Comparison of ENCODE assay signal across 8 mouse cellular contexts in the genomic region with DNA sequence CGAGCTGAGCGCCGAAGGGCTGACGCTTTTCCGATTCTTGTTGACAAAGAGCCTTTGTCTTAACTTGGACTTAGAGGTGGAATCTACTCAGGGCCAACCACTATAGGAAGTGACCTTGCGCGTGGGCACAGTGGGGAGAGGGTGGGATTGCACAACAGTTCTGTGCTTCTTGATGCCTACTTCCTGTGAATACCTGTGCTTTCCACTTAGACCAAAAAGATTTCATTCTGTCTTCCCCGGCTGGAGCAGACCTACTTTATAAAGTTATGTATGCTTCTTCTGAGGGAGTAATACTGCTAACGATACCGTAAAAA. TPM values are rescaled to one million over a fixed set of nuclear protein-coding genes. Genes with fewer than 3 reads are reported as not detected.
DNase-seq lines count a peak whose midpoint lies in the region; ATAC-seq and TF ChIP-seq lines count a peak whose summit lies in the region.

Traip (plus strand) TSS at position 215 of the 314 bp plus-strand sequence.

- TF ChIP-seq EP300 in liver, embryonic 14.5 days (IDR thresholded peaks at IDR 0.05; ENCODE audit: low read depth) = no peak

- no peak for ATAC-seq in heart, embryonic 16.5 days (replicated peaks; ENCODE audit: extremely low read depth, insufficient read depth, low FRiP score)
- ATAC-seq in forebrain, embryonic 16.5 days = no peak
- ATAC-seq in liver, embryonic 14.5 days (ENCODE audit: insufficient read depth) = no peak

- peak within 1 kb of the TSS; percentile 70 for H3K27ac ChIP-seq in heart, embryonic 16.5 days (ENCODE audit: low read length)
- H3K27ac ChIP-seq in ES-E14 (ENCODE audit: insufficient read depth, low read depth, low read length, poor library complexity, severe bottlenecking) = peak within 1 kb of the TSS; percentile 28; the same call in 1 of the 2 replicates
- peak within 1 kb of the TSS; percentile 85 for H3K27ac ChIP-seq in forebrain, embryonic 16.5 days (ENCODE audit: low read length)
- H3K27ac ChIP-seq in liver, embryonic 14.5 days = peak within 1 kb of the TSS; percentile 56

- H3K4me2 ChIP-seq in heart, embryonic 16.5 days (ENCODE audit: low read depth, low read length) = peak within 1 kb of the TSS; percentile 78
- H3K4me2 ChIP-seq in forebrain, embryonic 16.5 days (ENCODE audit: low read length) = peak within 1 kb of the TSS; percentile 66
- H3K4me2 ChIP-seq in liver, embryonic 14.5 days (ENCODE audit: low read depth) = peak within 1 kb of the TSS; percentile 80

- no peaks in the 10 kb centered on the region for H3K9me3 ChIP-seq in heart, embryonic 16.5 days (replicated peaks; ENCODE audit: control insufficient read depth, low read length)
- no peaks in the 10 kb centered on the region for H3K9me3 ChIP-seq in ES-E14 (ENCODE audit: control insufficient read depth, insufficient read depth, low read depth, low read length)
- no peaks in the 10 kb centered on the region for H3K9me3 ChIP-seq in forebrain, embryonic 16.5 days (ENCODE audit: control insufficient read depth, low read length)
- no peaks in the 10 kb centered on the region for H3K9me3 ChIP-seq in liver, embryonic 14.5 days (ENCODE audit: control insufficient read depth, low read length)

- 89% methylated on average over 10 of the region's 10 CpGs for WGBS in heart, embryonic 16.5 days
- WGBS in forebrain, embryonic 16.5 days = 92% methylated on average over 10 of the region's 10 CpGs
- WGBS in liver, embryonic 14.5 days (ENCODE audit: insufficient replicate concordance) = 77% methylated on average over 10 of the region's 10 CpGs

- H3K4me3 ChIP-seq in heart, embryonic 16.5 days (ENCODE audit: low read length) = peak within 1 kb of the TSS; percentile 83
- peak within 1 kb of the TSS; percentile 80 to 97 for H3K4me3 ChIP-seq in ES-E14 (ENCODE audit: insufficient read depth in 1 of 2, low read depth in 1 of 2, low read length in 2 of 2, poor library complexity in 1 of 2, severe bottlenecking in 1 of 2)
- H3K4me3 ChIP-seq in forebrain, embryonic 16.5 days (replicated peaks; ENCODE audit: low read length) = peak within 1 kb of the TSS; percentile 70
- peak within 1 kb of the TSS; percentile 90 to 93 for H3K4me3 ChIP-seq in liver, embryonic 14.5 days (ENCODE audit: insufficient read depth in 1 of 2, low read depth in 2 of 2, low read length in 2 of 2)

- peaks cover 13% of the 10 kb centered on the region for H3K4me1 ChIP-seq in heart, embryonic 16.5 days (ENCODE audit: control insufficient read depth, insufficient read depth, low read length)
- peaks cover 0 to 2% of the 10 kb centered on the region in 2 experiments; a peak in 1 of 4 replicates for H3K4me1 ChIP-seq in ES-E14 (ENCODE audit: control insufficient read depth in 2 of 2, insufficient read depth in 2 of 2, low read length in 2 of 2, poor library complexity in 1 of 2)
- peaks cover 15% of the 10 kb centered on the region for H3K4me1 ChIP-seq in forebrain, embryonic 16.5 days (replicated peaks; ENCODE audit: control insufficient read depth, insufficient read depth, low read length)
- peaks cover 7 to 17% of the 10 kb centered on the region in 2 experiments; a peak in 3 of 4 replicates for H3K4me1 ChIP-seq in liver, embryonic 14.5 days (replicated peaks; ENCODE audit: control insufficient read depth in 2 of 2, insufficient read depth in 2 of 2, low read length in 1 of 2)

- TF ChIP-seq CTCF in liver, embryonic 14.5 days (IDR thresholded peaks at IDR 0.05; ENCODE audit: low read depth) = no peak

- H3K27me3 ChIP-seq in heart, embryonic 16.5 days (ENCODE audit: control insufficient read depth, insufficient read depth, low read length) = no peaks in the 10 kb centered on the region
- H3K27me3 ChIP-seq in forebrain, embryonic 16.5 days (replicated peaks; ENCODE audit: control insufficient read depth, insufficient read depth, low read length) = no peaks in the 10 kb centered on the region
- H3K27me3 ChIP-seq in liver, embryonic 14.5 days (ENCODE audit: control insufficient read depth, insufficient read depth, low read length) = no peaks in the 10 kb centered on the region

- H3K9ac ChIP-seq in heart, embryonic 16.5 days (ENCODE audit: low read length) = peak within 1 kb of the TSS; percentile 81
- H3K9ac ChIP-seq in ES-E14 (ENCODE audit: insufficient read depth, low read depth, low read length, poor library complexity, severe bottlenecking) = peak within 1 kb of the TSS; percentile 79
- H3K9ac ChIP-seq in forebrain, embryonic 16.5 days (replicated peaks; ENCODE audit: low read depth, low read length) = peak within 1 kb of the TSS; percentile 76
- H3K9ac ChIP-seq in liver, embryonic 14.5 days (replicated peaks) = peak within 1 kb of the TSS; percentile 82

- no peaks in the 10 kb centered on the region for H3K36me3 ChIP-seq in heart, embryonic 16.5 days (ENCODE audit: control insufficient read depth, insufficient read depth)
- H3K36me3 ChIP-seq in ES-E14 (ENCODE audit: control insufficient read depth, insufficient read depth, low read length, poor library complexity, severe bottlenecking) = peaks cover 19% of the 10 kb centered on the region
- no peaks in the 10 kb centered on the region for H3K36me3 ChIP-seq in forebrain, embryonic 16.5 days (ENCODE audit: control insufficient read depth, insufficient read depth)
- H3K36me3 ChIP-seq in liver, embryonic 14.5 days (replicated peaks; ENCODE audit: control insufficient read depth, insufficient read depth, low read depth) = no peaks in the 10 kb centered on the region

- no peak for DNase-seq in heart, adult 8-10 months (ENCODE audit: low spot score)
- DNase-seq in ES-E14 (ENCODE audit: low read depth, low spot score) = no peak
- no peak for DNase-seq in liver, embryonic 14.5 days (ENCODE audit: low read depth in 3 of 3, low spot score in 3 of 3)
- DNase-seq in ovary, postnatal 14 days (ENCODE audit: low spot score) = no peak
- DNase-seq in gastrocnemius, postnatal 25 days = no peak
- no peak for DNase-seq in frontal cortex, postnatal 10 days (ENCODE audit: low spot score in 2 of 2)

- in situ Hi-C loops in ES-E14 (cut with MboI; ENCODE audit: low sequenced_read_pairs in 2 of 2, unreplicated experiment in 2 of 2) = no loop called here

TF ChIP-seq in ES-E14, 5 proteins besides CTCF, POLR2A, EP300 and RAD21:
- TF ChIP-seq CHD2 (IDR thresholded peaks at IDR 0.05; ENCODE audit: low read depth, low read length) (no peak), ZNF384 (IDR thresholded peaks at IDR 0.05; ENCODE audit: low read depth, low read length) (no peak), MAFK (IDR thresholded peaks at IDR 0.05; ENCODE audit: insufficient read depth, low read depth, low read length) (no peak), ZC3H11A (IDR thresholded peaks at IDR 0.05; ENCODE audit: borderline replicate concordance, low read depth, low read length) (no peak), HCFC1 (IDR thresholded peaks at IDR 0.05; ENCODE audit: borderline replicate concordance, insufficient read depth, low read length) (no peak)

RNA-seq across cellular contexts. Expression of gene Traip, which starts in this region (rescaled TPM):
- 11.8 and 12.7 TPM in 2 replicates for polyA plus RNA-seq in heart, embryonic 16.5 days (2015; fragmentation: Nextera tagmentation; extraction: Ambion mirVana)
- 1 to 10 TPM in 1 of 4 experiments, under 1 TPM in 3; 0.33 to 1.6 (median 0.80) TPM for total RNA-seq in heart, adult 8-10 months (2022)
- total RNA-seq in ES-E14 (2012; rRNA removed) = 43.7 and 72.1 TPM in 2 replicates
- polyA plus RNA-seq in forebrain, embryonic 16.5 days (2015; fragmentation: Nextera tagmentation; extraction: Ambion mirVana) = 14.2 and 17.1 TPM in 2 replicates
- 5.3 and 7.4 TPM in 2 replicates for polyA plus RNA-seq in liver, embryonic 14.5 days (2012; rRNA removed)
- polyA plus RNA-seq in liver, embryonic 14.5 days (2014; fragmentation: Nextera tagmentation; extraction: Ambion mirVana) = 13.3 and 18.1 TPM in 2 replicates
- total RNA-seq in gastrocnemius, postnatal 25 days (2021) = under 1 TPM; 0.46 to 0.88 TPM

Comparison
In these comparisons a context has a peak if more than half of its experiments do, and no peak if none do; other contexts are left out.
1. RNA of gene Traip (total RNA-seq): 43.7 to 72.1 TPM in ES-E14; 0.46 to 0.88 TPM in gastrocnemius, postnatal 25 days and 0.33 to 1.6 TPM in heart, adult 8-10 months; every median in the first group is over 10 times any median in the second.
2. H3K27ac ChIP-seq: peak in every context shown above with its lines; median percentile 85 in forebrain, embryonic 16.5 days; 70 in heart, embryonic 16.5 days; 56 in liver, embryonic 14.5 days; 28 in ES-E14.
3. Peak in every context shown above with its lines, with median percentiles within 50 percentile points of each other: H3K4me2 ChIP-seq, H3K4me3 ChIP-seq and H3K9ac ChIP-seq.